Mouse (Mus musculus): ENCODE measurements around the gene Hvcn1. TPM values are rescaled to one million over a fixed set of nuclear protein-coding genes. Genes with fewer than 3 reads are reported as not detected.
A peak's percentile ranks its signal among the peaks of the same experiment; 100 is the strongest.

Hvcn1 gene
- polyA plus RNA-seq, 1 experiment from 2014 or later, result 1.7 TPM

GRCm38 (mm10) chr5:122239618-122240017 is 33.0 kb downstream of the Hvcn1 start:
- Histone ChIP-seq H3K9me3 (replicated peaks; ENCODE audit: control insufficient read depth, low read length, poor library complexity, severe bottlenecking) (no peaks in the 10 kb centered on the region), H3K27me3 (ENCODE audit: control insufficient read depth, insufficient read depth, low read depth, low read length) (no peaks in the 10 kb centered on the region), H3K9ac (ENCODE audit: low read depth, low read length) (0 out of 2 replicates have a peak overlapping the region, but pooled peaks have one; percentile 11), H3K4me1 (ENCODE audit: control insufficient read depth, insufficient read depth, low read length) (peaks cover 5% of the 10 kb centered on the region; the same call in 1 of the 2 replicates), H3K4me3 (ENCODE audit: low read depth, low read length) (no peak overlapping the region), H3K27ac (ENCODE audit: low read length) (no peak overlapping the region), H3K36me3 (ENCODE audit: control insufficient read depth, insufficient read depth, low read length) (0 out of 2 replicates have a peak, but pooled peaks cover 3% of the 10 kb centered on the region), H3K4me2 (ENCODE audit: low read length) (no peak overlapping the region)
- 87% methylated on average over 7 of the region's 7 CpGs for WGBS
- no peak for ATAC-seq

- 83% methylated on average over 11 of the region's 11 CpGs for WGBS
- H3K4me1 ChIP-seq (ENCODE audit: control insufficient read depth, insufficient read depth, low read length), result peaks cover 5% of the 10 kb centered on the region; the same call in 1 of the 2 replicates
Observed at GRCm38 (mm10) chr5:122240521-122240920, 33.9 kb downstream of the Hvcn1 start.

DNA sequence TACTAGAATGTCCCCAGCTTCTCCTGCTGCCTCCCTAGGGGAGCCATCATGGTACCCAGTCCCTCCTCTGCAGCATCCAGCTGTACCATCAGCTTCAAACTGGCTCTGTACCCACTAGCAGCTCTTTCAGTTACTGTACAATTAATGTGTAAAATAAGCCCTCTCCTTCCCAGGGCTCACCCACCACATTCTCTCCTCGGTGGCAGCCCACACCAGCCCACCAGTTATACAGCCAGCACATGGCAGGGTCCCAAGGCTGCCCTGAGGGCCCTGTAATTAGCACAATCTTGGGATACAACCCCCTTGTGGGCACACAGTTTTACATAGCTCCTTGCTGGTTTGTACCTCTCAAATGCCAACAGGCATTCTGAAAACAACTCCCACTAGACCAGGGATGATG is 34.4 kb downstream of the Hvcn1 start:
- 72% methylated on average over 1 of the region's 1 CpGs for WGBS
- no peaks in the 10 kb centered on the region for H3K9me3 ChIP-seq (replicated peaks; ENCODE audit: control insufficient read depth, low read length, poor library complexity, severe bottlenecking)
- H3K27ac ChIP-seq (ENCODE audit: low read length), result no peak overlapping the region
- no peak overlapping the region for H3K4me3 ChIP-seq (ENCODE audit: low read depth, low read length)
- no peak for ATAC-seq
- H3K4me1 ChIP-seq (ENCODE audit: control insufficient read depth, insufficient read depth, low read length), result peaks cover 5% of the 10 kb centered on the region; the same call in 1 of the 2 replicates
- no peak overlapping the region for H3K4me2 ChIP-seq (ENCODE audit: low read length)
- 0 out of 2 replicates have a peak, but pooled peaks cover 3% of the 10 kb centered on the region for H3K36me3 ChIP-seq (ENCODE audit: control insufficient read depth, insufficient read depth, low read length)
- no peak overlapping the region for H3K9ac ChIP-seq (ENCODE audit: low read depth, low read length)
- H3K27me3 ChIP-seq (ENCODE audit: control insufficient read depth, insufficient read depth, low read depth, low read length), result no peaks in the 10 kb centered on the region

More at GRCm38 (mm10) chr5:122240521-122240920, 33.9 kb downstream of the Hvcn1 start:
- no peak for ATAC-seq
- H3K27me3 ChIP-seq (ENCODE audit: control insufficient read depth, insufficient read depth, low read depth, low read length), result no peaks in the 10 kb centered on the region
- 0 out of 2 replicates have a peak, but pooled peaks cover 3% of the 10 kb centered on the region for H3K36me3 ChIP-seq (ENCODE audit: control insufficient read depth, insufficient read depth, low read length)
- no peak overlapping the region for H3K4me2 ChIP-seq (ENCODE audit: low read length)
- no peaks in the 10 kb centered on the region for H3K9me3 ChIP-seq (replicated peaks; ENCODE audit: control insufficient read depth, low read length, poor library complexity, severe bottlenecking)
- H3K4me3 ChIP-seq (ENCODE audit: low read depth, low read length), result no peak overlapping the region
- H3K9ac ChIP-seq (ENCODE audit: low read depth, low read length), result no peak overlapping the region
- H3K27ac ChIP-seq (ENCODE audit: low read length), result no peak overlapping the region

GRCm38 (mm10) chr5:122242521-122243123 is 36.0 kb downstream of the Hvcn1 start:
- Histone ChIP-seq H3K27ac (ENCODE audit: low read length) (no peak overlapping the region), H3K4me1 (ENCODE audit: control insufficient read depth, insufficient read depth, low read length) (peaks cover 5% of the 10 kb centered on the region; the same call in 1 of the 2 replicates), H3K9ac (ENCODE audit: low read depth, low read length) (no peak overlapping the region), H3K36me3 (ENCODE audit: control insufficient read depth, insufficient read depth, low read length) (peaks cover 8% of the 10 kb centered on the region; the same call in 1 of the 2 replicates), H3K4me2 (ENCODE audit: low read length) (no peak overlapping the region), H3K27me3 (ENCODE audit: control insufficient read depth, insufficient read depth, low read depth, low read length) (no peaks in the 10 kb centered on the region), H3K9me3 (replicated peaks; ENCODE audit: control insufficient read depth, low read length, poor library complexity, severe bottlenecking) (no peaks in the 10 kb centered on the region), H3K4me3 (ENCODE audit: low read depth, low read length) (no peak overlapping the region)
- WGBS, result 92% methylated on average over 6 of the region's 6 CpGs
- ATAC-seq, result no peak

GRCm38 (mm10) chr5:122243781-122244523 is 37.3 kb downstream of the Hvcn1 start:
- peaks cover 5% of the 10 kb centered on the region; the same call in 1 of the 2 replicates for H3K4me1 ChIP-seq (ENCODE audit: control insufficient read depth, insufficient read depth, low read length)
- ATAC-seq, result no peak
- H3K9me3 ChIP-seq (replicated peaks; ENCODE audit: control insufficient read depth, low read length, poor library complexity, severe bottlenecking), result no peaks in the 10 kb centered on the region
- WGBS, result 60% methylated on average over 17 of the region's 17 CpGs
- H3K36me3 ChIP-seq (ENCODE audit: control insufficient read depth, insufficient read depth, low read length), result peaks cover 11% of the 10 kb centered on the region; the same call in 1 of the 2 replicates
- no peaks in the 10 kb centered on the region for H3K27me3 ChIP-seq (ENCODE audit: control insufficient read depth, insufficient read depth, low read depth, low read length)
- H3K4me3 ChIP-seq (ENCODE audit: low read depth, low read length), result no peak overlapping the region
- no peak overlapping the region for H3K27ac ChIP-seq (ENCODE audit: low read length)
- H3K4me2 ChIP-seq (ENCODE audit: low read length), result no peak overlapping the region
- no peak overlapping the region for H3K9ac ChIP-seq (ENCODE audit: low read depth, low read length)

- Histone ChIP-seq H3K36me3 (ENCODE audit: control insufficient read depth, insufficient read depth, low read length) (peaks cover 13% of the 10 kb centered on the region; the same call in 1 of the 2 replicates), H3K27ac (ENCODE audit: low read length) (no peak overlapping the region)
- no peak for ATAC-seq
Observed at GRCm38 (mm10) chr5:122245186-122245585, 38.6 kb downstream of the Hvcn1 start.

GRCm38 (mm10) chr5:122246547-122247167 is 40.1 kb downstream of the Hvcn1 start:
- WGBS, result 85% methylated on average over 10 of the region's 10 CpGs
- Histone ChIP-seq H3K27ac (ENCODE audit: low read length) (no peak overlapping the region), H3K36me3 (ENCODE audit: control insufficient read depth, insufficient read depth, low read length) (peaks cover 13% of the 10 kb centered on the region; the same call in 1 of the 2 replicates), H3K4me1 (ENCODE audit: control insufficient read depth, insufficient read depth, low read length) (peaks cover 5% of the 10 kb centered on the region; the same call in 1 of the 2 replicates), H3K4me3 (ENCODE audit: low read depth, low read length) (no peak overlapping the region), H3K4me2 (ENCODE audit: low read length) (no peak overlapping the region), H3K9me3 (replicated peaks; ENCODE audit: control insufficient read depth, low read length, poor library complexity, severe bottlenecking) (no peaks in the 10 kb centered on the region), H3K27me3 (ENCODE audit: control insufficient read depth, insufficient read depth, low read depth, low read length) (no peaks in the 10 kb centered on the region), H3K9ac (ENCODE audit: low read depth, low read length) (no peak overlapping the region)
- ATAC-seq, result no peak

More at GRCm38 (mm10) chr5:122245186-122245585, 38.6 kb downstream of the Hvcn1 start:
- Histone ChIP-seq H3K4me3 (ENCODE audit: low read depth, low read length) (no peak overlapping the region), H3K9ac (ENCODE audit: low read depth, low read length) (no peak overlapping the region), H3K4me2 (ENCODE audit: low read length) (no peak overlapping the region), H3K4me1 (ENCODE audit: control insufficient read depth, insufficient read depth, low read length) (peaks cover 5% of the 10 kb centered on the region; the same call in 1 of the 2 replicates), H3K27me3 (ENCODE audit: control insufficient read depth, insufficient read depth, low read depth, low read length) (no peaks in the 10 kb centered on the region), H3K9me3 (replicated peaks; ENCODE audit: control insufficient read depth, low read length, poor library complexity, severe bottlenecking) (no peaks in the 10 kb centered on the region)
- 69% methylated on average over 3 of the region's 3 CpGs for WGBS

- no peak overlapping the region for H3K27ac ChIP-seq (ENCODE audit: low read length)
- no peak overlapping the region for H3K4me2 ChIP-seq (ENCODE audit: low read length)
- ATAC-seq, result no peak
Observed at GRCm38 (mm10) chr5:122247529-122247928, 40.9 kb downstream of the Hvcn1 start.

More at GRCm38 (mm10) chr5:122247529-122247928, 40.9 kb downstream of the Hvcn1 start:
- 94% methylated on average over 11 of the region's 11 CpGs for WGBS
- peaks cover 13% of the 10 kb centered on the region; the same call in 1 of the 2 replicates for H3K36me3 ChIP-seq (ENCODE audit: control insufficient read depth, insufficient read depth, low read length)
- no peak overlapping the region for H3K9ac ChIP-seq (ENCODE audit: low read depth, low read length)
- no peaks in the 10 kb centered on the region for H3K9me3 ChIP-seq (replicated peaks; ENCODE audit: control insufficient read depth, low read length, poor library complexity, severe bottlenecking)
- no peak overlapping the region for H3K4me3 ChIP-seq (ENCODE audit: low read depth, low read length)
- H3K4me1 ChIP-seq (ENCODE audit: control insufficient read depth, insufficient read depth, low read length), result peaks cover 5% of the 10 kb centered on the region; the same call in 1 of the 2 replicates
- H3K27me3 ChIP-seq (ENCODE audit: control insufficient read depth, insufficient read depth, low read depth, low read length), result no peaks in the 10 kb centered on the region

Data from midbrain, embryonic 16.5 days (tissue).